Mouse (Mus musculus): Measurements from ENCODE around the gene Hnf1a. TPM values are rescaled to one million over a fixed set of nuclear protein-coding genes. Genes with fewer than 3 reads are reported as not detected.

The Hnf1a gene
- polyA plus RNA-seq, 1 experiment from 2014 or later: not detected

GRCm38 (mm10) chr5:114913686-114914085, 57.2 kb downstream of the Hnf1a start:
- no peak for ATAC-seq (ENCODE audit: insufficient number of reproducible peaks, insufficient read depth, low FRiP score, low read depth)
- 55% methylated on average over 4 of the region's 4 CpGs for WGBS
- no peaks in the 10 kb centered on the region for H3K9me3 ChIP-seq (ENCODE audit: control insufficient read depth, low read length)
- H3K27ac ChIP-seq (replicated peaks in 1 of 2; ENCODE audit: control insufficient read depth in 1 of 2, insufficient read depth in 1 of 2, low read depth in 2 of 2, low read length in 2 of 2): no peak overlapping the region
- no peaks in the 10 kb centered on the region for H3K4me1 ChIP-seq (ENCODE audit: control insufficient read depth in 2 of 2, insufficient read depth in 2 of 2, low read length in 2 of 2)
- no peak overlapping the region for H3K9ac ChIP-seq (ENCODE audit: low read length)
- H3K36me3 ChIP-seq (ENCODE audit: control insufficient read depth, insufficient read depth, low read length): no peaks in the 10 kb centered on the region
- H3K4me3 ChIP-seq (ENCODE audit: control insufficient read depth in 1 of 2, insufficient read depth in 1 of 2, low read depth in 1 of 2, low read length in 2 of 2): no peak overlapping the region
- H3K27me3 ChIP-seq (ENCODE audit: control insufficient read depth, insufficient read depth, low read length): no peaks in the 10 kb centered on the region
- H3K4me2 ChIP-seq (ENCODE audit: low read length): no peak overlapping the region

DNA sequence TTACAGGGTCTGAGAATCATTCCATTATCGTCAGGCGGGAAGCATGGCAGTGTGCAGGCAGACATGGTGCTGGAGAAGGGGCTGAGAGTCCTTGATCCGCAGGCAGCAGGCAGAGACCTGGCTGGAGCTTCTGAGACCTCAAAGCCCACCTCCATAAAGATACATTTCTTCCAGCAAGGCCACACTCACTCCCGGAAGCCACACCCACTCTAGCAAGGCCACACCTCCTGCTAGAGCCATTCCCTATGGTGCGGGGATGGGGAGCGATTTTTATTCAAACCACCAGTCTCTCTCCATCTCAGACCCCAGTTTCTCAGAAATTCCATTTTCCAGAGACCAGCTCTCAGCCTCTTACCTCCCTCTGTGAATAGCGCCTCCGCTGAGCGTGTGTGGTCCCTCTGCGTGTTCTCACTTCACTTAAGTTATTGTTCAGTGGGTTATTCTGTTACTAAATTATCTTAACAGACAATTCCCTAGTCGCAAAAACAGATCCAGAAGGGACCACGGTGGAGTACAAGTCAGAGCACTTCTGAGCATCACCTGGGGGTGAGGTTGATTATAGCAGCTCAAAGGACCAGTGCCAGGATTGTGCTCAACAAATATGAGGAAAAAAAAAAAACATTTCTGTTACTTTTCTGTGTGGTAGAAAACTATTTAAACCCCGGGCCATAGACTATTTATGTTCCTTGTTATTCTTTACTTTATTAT, 62.1 kb downstream of the Hnf1a start:
- Histone ChIP-seq H3K4me1 (ENCODE audit: control insufficient read depth in 2 of 2, insufficient read depth in 2 of 2, low read length in 2 of 2) (no peaks in the 10 kb centered on the region), H3K9me3 (ENCODE audit: control insufficient read depth, low read length) (0 out of 2 replicates have a peak, but pooled peaks cover 3% of the 10 kb centered on the region), H3K9ac (ENCODE audit: low read length) (no peak overlapping the region), H3K4me3 (ENCODE audit: control insufficient read depth in 1 of 2, insufficient read depth in 1 of 2, low read depth in 1 of 2, low read length in 2 of 2) (no peak overlapping the region), H3K27ac (replicated peaks in 1 of 2; ENCODE audit: control insufficient read depth in 1 of 2, insufficient read depth in 1 of 2, low read depth in 2 of 2, low read length in 2 of 2) (no peak overlapping the region), H3K4me2 (ENCODE audit: low read length) (no peak overlapping the region), H3K27me3 (ENCODE audit: control insufficient read depth, insufficient read depth, low read length) (no peaks in the 10 kb centered on the region), H3K36me3 (ENCODE audit: control insufficient read depth, insufficient read depth, low read length) (no peaks in the 10 kb centered on the region)
- WGBS: 52% methylated on average over 13 of the region's 13 CpGs
- no peak for ATAC-seq (ENCODE audit: insufficient number of reproducible peaks, insufficient read depth, low FRiP score, low read depth)

DNA sequence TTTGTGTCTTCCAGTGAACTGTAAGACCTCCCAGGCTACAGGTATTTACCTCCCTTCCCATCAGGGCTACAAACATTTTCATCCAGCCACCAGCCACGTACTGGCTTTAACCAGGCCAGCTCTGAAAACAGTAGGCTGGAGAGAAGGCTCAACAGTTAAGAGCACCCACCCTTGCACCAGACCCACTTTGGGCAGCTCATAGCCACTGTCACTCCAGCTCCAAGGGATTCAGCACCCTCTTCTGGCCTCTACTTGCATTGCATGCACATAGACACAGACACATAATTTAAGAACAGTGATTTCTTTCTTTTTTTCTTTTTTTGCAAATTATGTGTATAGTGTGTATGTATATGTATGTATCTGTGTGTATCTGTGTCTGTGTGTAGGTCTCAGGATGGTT, 68.5 kb downstream of the Hnf1a start:
- Histone ChIP-seq H3K9me3 (ENCODE audit: control insufficient read depth, low read length) (0 out of 2 replicates have a peak, but pooled peaks cover 3% of the 10 kb centered on the region), H3K27ac (replicated peaks in 1 of 2; ENCODE audit: control insufficient read depth in 1 of 2, insufficient read depth in 1 of 2, low read depth in 2 of 2, low read length in 2 of 2) (no peak overlapping the region), H3K4me1 (ENCODE audit: control insufficient read depth in 2 of 2, insufficient read depth in 2 of 2, low read length in 2 of 2) (peaks cover 2 to 3% of the 10 kb centered on the region in 2 experiments; a peak in 2 of 4 replicates), H3K36me3 (ENCODE audit: control insufficient read depth, insufficient read depth, low read length) (no peaks in the 10 kb centered on the region), H3K4me3 (ENCODE audit: control insufficient read depth in 1 of 2, insufficient read depth in 1 of 2, low read depth in 1 of 2, low read length in 2 of 2) (no peak overlapping the region), H3K4me2 (ENCODE audit: low read length) (no peak overlapping the region), H3K27me3 (ENCODE audit: control insufficient read depth, insufficient read depth, low read length) (no peaks in the 10 kb centered on the region), H3K9ac (ENCODE audit: low read length) (no peak overlapping the region)
- 39% methylated on average over 1 of the region's 1 CpGs for WGBS
- ATAC-seq (ENCODE audit: insufficient number of reproducible peaks, insufficient read depth, low FRiP score, low read depth): no peak

Other genes starting within 250 kb of the Hnf1a start
- gene Ankrd13a, start 196.4 kb downstream of the Hnf1a start, polyA plus RNA-seq (2014; fragmentation: Nextera tagmentation; extraction: Ambion mirVana): 41.2 and 42.3 TPM in 2 replicates
- 32.6 TPM in 2 replicates for gene Git2, start 195.6 kb downstream of the Hnf1a start, polyA plus RNA-seq (2014; fragmentation: Nextera tagmentation; extraction: Ambion mirVana)
- gene 1500011B03Rik, start 147.6 kb downstream of the Hnf1a start, polyA plus RNA-seq (2014; fragmentation: Nextera tagmentation; extraction: Ambion mirVana): 52.5 and 58.7 TPM in 2 replicates
- not detected in 2 replicates for gene 4930519G04Rik, start 117.4 kb downstream of the Hnf1a start, polyA plus RNA-seq (2014; fragmentation: Nextera tagmentation; extraction: Ambion mirVana)
- not detected in 2 replicates for gene Gm9936, start 112.4 kb downstream of the Hnf1a start, polyA plus RNA-seq (2014; fragmentation: Nextera tagmentation; extraction: Ambion mirVana)
- gene Oasl2, start 74.2 kb downstream of the Hnf1a start, polyA plus RNA-seq (2014; fragmentation: Nextera tagmentation; extraction: Ambion mirVana): 5.3 and 6.5 TPM in 2 replicates
- 0.45 and 0.70 TPM in 2 replicates for gene Oasl1, start 47.9 kb downstream of the Hnf1a start, polyA plus RNA-seq (2014; fragmentation: Nextera tagmentation; extraction: Ambion mirVana)
- 38.5 and 38.8 TPM in 2 replicates for gene 2210016L21Rik, start 28.9 kb downstream of the Hnf1a start, polyA plus RNA-seq (2014; fragmentation: Nextera tagmentation; extraction: Ambion mirVana)
- 35.1 and 39.9 TPM in 2 replicates for gene Sppl3, start 40.0 kb upstream of the Hnf1a start, polyA plus RNA-seq (2014; fragmentation: Nextera tagmentation; extraction: Ambion mirVana)
- 20.6 and 31.5 TPM in 2 replicates for gene Gm10401, start 127.2 kb upstream of the Hnf1a start, polyA plus RNA-seq (2014; fragmentation: Nextera tagmentation; extraction: Ambion mirVana)
- 58.9 and 89.5 TPM in 2 replicates for gene Acads, start 148.3 kb upstream of the Hnf1a start, polyA plus RNA-seq (2014; fragmentation: Nextera tagmentation; extraction: Ambion mirVana)
- gene Unc119b, start 163.9 kb upstream of the Hnf1a start, polyA plus RNA-seq (2014; fragmentation: Nextera tagmentation; extraction: Ambion mirVana): 17.5 and 20.5 TPM in 2 replicates
- 53.6 and 57.8 TPM in 2 replicates for gene Mlec, start 187.1 kb upstream of the Hnf1a start, polyA plus RNA-seq (2014; fragmentation: Nextera tagmentation; extraction: Ambion mirVana)
- 0.77 and 0.98 TPM in 2 replicates for gene Cabp1, start 223.3 kb upstream of the Hnf1a start, polyA plus RNA-seq (2014; fragmentation: Nextera tagmentation; extraction: Ambion mirVana)

Measured in heart, embryonic 14.5 days (tissue).